Mouse (Mus musculus): Measurements from ENCODE around the gene Nexn.

The Nexn gene

GRCm38 (mm10) chr3:152266036-152266421 lies at the start of gene Nexn:
Nexn (minus strand) TSS chr3:152266350.
- in situ Hi-C loops (cut with MboI; ENCODE audit: unreplicated experiment in 2 of 2) = loop anchor here (10.0 kb wide), 3 partner anchors 49 to 1389 kb away; no protein-coding TSS in a partner anchor

- in situ Hi-C loops (cut with MboI; ENCODE audit: unreplicated experiment in 2 of 2) = loop anchor here (10.0 kb wide), 3 partner anchors 51 to 399 kb away; partner anchors contain the start of genes Nexn (in 1 of the 2) and Pigk (in 1 of the 2)
Observed at GRCm38 (mm10) chr3:152315613-152316012, 49.5 kb upstream of the Nexn start.

GRCm38 (mm10) chr3:152314666-152315065 lies 48.5 kb upstream of the Nexn start:
- in situ Hi-C loops (cut with MboI; ENCODE audit: unreplicated experiment in 2 of 2) = loop anchor here (10.0 kb wide), 3 partner anchors 50 to 400 kb away; partner anchors contain the start of genes Nexn (in 1 of the 2) and Pigk (in 1 of the 2)

- in situ Hi-C loops (cut with MboI; ENCODE audit: unreplicated experiment in 2 of 2) = no loop called here
Observed at GRCm38 (mm10) chr3:152309250-152309645, 43.1 kb upstream of the Nexn start.

GRCm38 (mm10) chr3:152308485-152309249 lies 42.5 kb upstream of the Nexn start:
- in situ Hi-C loops (cut with MboI; ENCODE audit: unreplicated experiment in 2 of 2) = no loop called here

- in situ Hi-C loops (cut with MboI; ENCODE audit: unreplicated experiment in 2 of 2) = no loop called here
Observed at GRCm38 (mm10) chr3:152305971-152306370, 39.8 kb upstream of the Nexn start.

GRCm38 (mm10) chr3:152305080-152305479 lies 38.9 kb upstream of the Nexn start:
- in situ Hi-C loops (cut with MboI; ENCODE audit: unreplicated experiment in 2 of 2) = no loop called here

GRCm38 (mm10) chr3:152304093-152304815 lies 38.1 kb upstream of the Nexn start:
- in situ Hi-C loops (cut with MboI; ENCODE audit: unreplicated experiment in 2 of 2) = no loop called here

GRCm38 (mm10) chr3:152302991-152303390 lies 36.8 kb upstream of the Nexn start:
- in situ Hi-C loops (cut with MboI; ENCODE audit: unreplicated experiment in 2 of 2) = no loop called here

GRCm38 (mm10) chr3:152300376-152301337 lies 34.5 kb upstream of the Nexn start:
- in situ Hi-C loops (cut with MboI; ENCODE audit: unreplicated experiment in 2 of 2) = no loop called here

GRCm38 (mm10) chr3:152295896-152296295 lies 29.7 kb upstream of the Nexn start:
- in situ Hi-C loops (cut with MboI; ENCODE audit: unreplicated experiment in 2 of 2) = no loop called here

- in situ Hi-C loops (cut with MboI; ENCODE audit: unreplicated experiment in 2 of 2) = no loop called here
Observed at GRCm38 (mm10) chr3:152294400-152294799, 28.2 kb upstream of the Nexn start.

GRCm38 (mm10) chr3:152293530-152294181 lies 27.5 kb upstream of the Nexn start:
- in situ Hi-C loops (cut with MboI; ENCODE audit: unreplicated experiment in 2 of 2) = no loop called here

- in situ Hi-C loops (cut with MboI; ENCODE audit: unreplicated experiment in 2 of 2) = no loop called here
Observed at GRCm38 (mm10) chr3:152291895-152292294, 25.7 kb upstream of the Nexn start.

- in situ Hi-C loops (cut with MboI; ENCODE audit: unreplicated experiment in 2 of 2) = no loop called here
Observed at GRCm38 (mm10) chr3:152290175-152290798, 24.1 kb upstream of the Nexn start.

GRCm38 (mm10) chr3:152288740-152289139 lies 22.6 kb upstream of the Nexn start:
- in situ Hi-C loops (cut with MboI; ENCODE audit: unreplicated experiment in 2 of 2) = loop anchor here in 1 of 2 experiments (10.0 kb wide), 1 partner anchor 174 kb away; no protein-coding TSS in a partner anchor

GRCm38 (mm10) chr3:152288276-152288675 lies 22.1 kb upstream of the Nexn start:
- in situ Hi-C loops (cut with MboI; ENCODE audit: unreplicated experiment in 2 of 2) = loop anchor here in 1 of 2 experiments (10.0 kb wide), 1 partner anchor 173 kb away; no protein-coding TSS in a partner anchor

GRCm38 (mm10) chr3:152287810-152288209 lies 21.7 kb upstream of the Nexn start:
- in situ Hi-C loops (cut with MboI; ENCODE audit: unreplicated experiment in 2 of 2) = loop anchor here in 1 of 2 experiments (10.0 kb wide), 1 partner anchor 173 kb away; no protein-coding TSS in a partner anchor

- in situ Hi-C loops (cut with MboI; ENCODE audit: unreplicated experiment in 2 of 2) = loop anchor here in 1 of 2 experiments (10.0 kb wide), 1 partner anchor 170 kb away; no protein-coding TSS in a partner anchor
Observed at GRCm38 (mm10) chr3:152284759-152285158, 18.6 kb upstream of the Nexn start.
